Mouse (Mus musculus) forebrain, embryonic 16.5 days (tissue): ENCODE data around the gene Usp42. TPM values are rescaled to one million over a fixed set of nuclear protein-coding genes. Genes with fewer than 3 reads are reported as not detected.

Experiments
- ATAC-seq: fragments of 200-750 bp; cut with Nextera tagmentation; 2 replicates; pipeline ENCODE4 v1.8.0; 2017; ENCODE audit warnings: mild to moderate bottlenecking, moderate library complexity
- H3K27ac ChIP-seq: fragments of 300-500 bp; sonication (generic); 2 replicates; pipeline ENCODE4 v1.5.1; 2014; ENCODE audit warnings: low read length, control low read depth
- H3K27me3 ChIP-seq: fragments of 300-500 bp; sonication (generic); replicated peaks from 2 replicates; pipeline ENCODE4 v1.6.1; 2014; ENCODE audit warnings: low read length; ENCODE audit not compliant: control insufficient read depth, insufficient read depth
- H3K36me3 ChIP-seq: fragments of 300-500 bp; sonication (generic); 2 replicates; pipeline ENCODE4 v1.6.1; 2014; ENCODE audit not compliant: control insufficient read depth, insufficient read depth
- H3K4me1 ChIP-seq: fragments of 300-500 bp; sonication (generic); replicated peaks from 2 replicates; pipeline ENCODE4 v1.6.1; 2014; ENCODE audit warnings: low read length; ENCODE audit not compliant: control insufficient read depth, insufficient read depth
- H3K4me2 ChIP-seq: fragments of 300-500 bp; sonication (generic); 2 replicates; pipeline ENCODE4 v1.6.1; 2014; ENCODE audit warnings: mild to moderate bottlenecking, low read length, control low read depth
- H3K4me3 ChIP-seq: fragments of 300-500 bp; sonication (generic); replicated peaks from 2 replicates; pipeline ENCODE4 v1.5.1; 2014; ENCODE audit warnings: mild to moderate bottlenecking, low read length, control low read depth
- H3K9ac ChIP-seq: fragments of 300-500 bp; sonication (generic); replicated peaks from 2 replicates; pipeline ENCODE4 v1.6.1; 2014; ENCODE audit warnings: low read depth, low read length, control low read depth
- H3K9me3 ChIP-seq: fragments of 300-500 bp; sonication (generic); 2 replicates; pipeline ENCODE4 v1.6.1; 2016; ENCODE audit warnings: low read length; ENCODE audit not compliant: control insufficient read depth
- WGBS: fragments of 180-500 bp; shearing (Covaris S2); extraction: QIAGEN DNeasy Blood & Tissue Kit; methylation state at CpG from one replicate; pipeline ENCODE4 v1.1.7; 2014; 5-methylcytosine and 5-hydroxymethylcytosine counted together
- polyA plus RNA-seq: library from polyadenylated mRNA; unstranded; fragments of >200 nt; fragmentation: Nextera tagmentation; extraction: Ambion mirVana; gene quantifications from 2 replicates; pipeline ENCODE4 v1.2.1, GENCODE M21; 2015

Usp42 gene
- polyA plus RNA-seq, 1 experiment from 2014 or later, result 28.5 TPM

GRCm38 (mm10) chr5:143678634-143679271, 53.3 kb downstream of the Usp42 start:
- no peak overlapping the region for H3K27ac ChIP-seq
- no peaks in the 10 kb centered on the region for H3K9me3 ChIP-seq
- H3K4me1 ChIP-seq, result no peaks in the 10 kb centered on the region
- no peak overlapping the region for H3K4me3 ChIP-seq
- WGBS, result 86% methylated on average over 6 of the region's 6 CpGs
- no peaks in the 10 kb centered on the region for H3K27me3 ChIP-seq
- H3K9ac ChIP-seq, result no peak overlapping the region
- no peak for ATAC-seq
- H3K4me2 ChIP-seq, result no peak overlapping the region
- no peaks in the 10 kb centered on the region for H3K36me3 ChIP-seq

- no peak overlapping the region for H3K27ac ChIP-seq
- 77% methylated on average over 4 of the region's 4 CpGs for WGBS
- no peak for ATAC-seq
- no peaks in the 10 kb centered on the region for H3K9me3 ChIP-seq
- H3K4me2 ChIP-seq, result no peak overlapping the region
- H3K9ac ChIP-seq, result no peak overlapping the region
- H3K36me3 ChIP-seq, result no peaks in the 10 kb centered on the region
- no peak overlapping the region for H3K4me3 ChIP-seq
- H3K27me3 ChIP-seq, result no peaks in the 10 kb centered on the region
- no peaks in the 10 kb centered on the region for H3K4me1 ChIP-seq
Measured at GRCm38 (mm10) chr5:143677363-143677762, 54.7 kb downstream of the Usp42 start.

DNA sequence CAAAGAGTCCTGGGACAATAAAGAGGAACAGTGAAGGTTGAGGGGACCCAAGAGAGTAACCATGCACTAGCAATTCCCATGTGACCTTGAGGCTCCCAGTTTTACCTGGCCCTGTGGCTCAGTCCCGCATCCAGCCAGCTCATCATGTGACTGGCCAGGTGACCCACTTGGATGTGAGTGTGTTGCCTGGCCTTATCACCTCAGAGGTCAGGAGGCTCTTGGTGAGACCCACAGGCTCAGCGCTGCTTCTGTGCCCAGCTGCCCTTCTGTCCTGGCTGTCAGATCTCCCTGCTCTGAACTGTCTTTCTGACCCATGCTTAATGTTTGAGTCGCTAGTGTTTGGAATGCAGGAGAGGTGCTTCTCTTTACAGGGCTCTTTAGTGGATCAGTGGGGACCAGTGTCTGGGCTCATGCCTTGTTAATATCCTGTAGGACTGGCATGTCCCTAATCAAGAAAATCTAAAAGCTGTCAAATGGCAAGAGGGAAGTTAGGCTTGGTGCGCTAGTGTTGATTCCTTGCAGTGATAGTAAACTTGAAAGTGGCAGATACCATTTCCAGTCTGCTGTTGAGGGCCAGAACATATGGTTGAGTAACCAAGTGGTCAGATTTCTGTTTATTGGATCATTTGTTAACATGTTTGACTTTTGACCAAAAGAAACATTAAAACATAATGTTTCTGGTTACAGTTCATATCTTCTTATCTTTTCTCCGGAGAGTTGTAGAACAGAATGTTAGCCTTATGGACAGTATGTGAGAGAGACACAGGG, 55.7 kb downstream of the Usp42 start:
- Histone ChIP-seq H3K4me2 (no peak overlapping the region), H3K9ac (no peak overlapping the region), H3K27me3 (no peaks in the 10 kb centered on the region), H3K9me3 (no peaks in the 10 kb centered on the region), H3K36me3 (no peaks in the 10 kb centered on the region), H3K4me3 (no peak overlapping the region), H3K4me1 (no peaks in the 10 kb centered on the region), H3K27ac (no peak overlapping the region)
- 86% methylated on average over 5 of the region's 5 CpGs for WGBS
- ATAC-seq, result no peak

- no peaks in the 10 kb centered on the region for H3K4me1 ChIP-seq
- H3K4me2 ChIP-seq, result no peak overlapping the region
- no peak for ATAC-seq
- H3K9me3 ChIP-seq, result no peaks in the 10 kb centered on the region
- no peak overlapping the region for H3K9ac ChIP-seq
- H3K36me3 ChIP-seq, result no peaks in the 10 kb centered on the region
- H3K27ac ChIP-seq, result no peak overlapping the region
- H3K4me3 ChIP-seq, result no peak overlapping the region
- WGBS, result 81% methylated on average over 5 of the region's 5 CpGs
- no peaks in the 10 kb centered on the region for H3K27me3 ChIP-seq
Measured at GRCm38 (mm10) chr5:143674576-143674975, 57.5 kb downstream of the Usp42 start.

DNA sequence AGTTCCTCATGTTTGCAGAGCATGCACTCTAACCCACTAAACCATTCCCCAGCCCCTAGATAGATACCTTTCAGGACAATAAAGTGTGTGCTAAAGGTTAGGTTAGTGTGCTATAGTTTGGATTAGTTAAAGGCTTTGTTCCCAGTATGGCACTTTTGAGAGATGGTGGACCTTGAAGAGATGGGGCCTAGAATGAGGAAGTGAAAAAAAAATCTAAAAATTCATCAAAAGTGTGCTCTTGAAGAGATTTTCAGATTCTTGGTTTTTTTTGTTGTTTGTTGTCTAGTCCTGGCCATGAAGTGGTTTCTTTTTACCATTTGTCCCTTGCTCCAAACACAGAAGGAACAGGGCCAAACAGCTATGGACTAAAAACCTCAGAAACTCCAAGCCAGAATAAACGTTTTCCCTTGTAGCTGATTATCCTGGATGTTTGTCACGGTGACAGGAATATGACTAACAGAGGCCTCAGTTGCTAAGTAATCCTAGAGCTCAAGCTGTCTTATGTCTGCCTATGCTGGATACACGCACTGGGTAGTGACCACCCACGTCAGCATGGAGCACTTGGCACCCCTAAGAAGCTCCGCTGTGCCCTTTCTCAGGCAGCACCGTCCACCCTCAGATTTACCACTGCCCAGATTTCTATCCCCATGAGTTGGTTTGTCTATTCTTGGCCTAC, 61.2 kb downstream of the Usp42 start:
- H3K4me2 ChIP-seq, result no peak overlapping the region
- ATAC-seq, result no peak
- H3K27ac ChIP-seq, result no peak overlapping the region
- H3K9ac ChIP-seq, result no peak overlapping the region
- H3K36me3 ChIP-seq, result no peaks in the 10 kb centered on the region
- H3K4me1 ChIP-seq, result no peaks in the 10 kb centered on the region
- H3K9me3 ChIP-seq, result no peaks in the 10 kb centered on the region
- H3K27me3 ChIP-seq, result no peaks in the 10 kb centered on the region
- no peak overlapping the region for H3K4me3 ChIP-seq
- 82% methylated on average over 6 of the region's 6 CpGs for WGBS

- ATAC-seq, result no peak
- no peaks in the 10 kb centered on the region for H3K9me3 ChIP-seq
- no peak overlapping the region for H3K4me3 ChIP-seq
- no peaks in the 10 kb centered on the region for H3K36me3 ChIP-seq
- H3K4me1 ChIP-seq, result no peaks in the 10 kb centered on the region
- H3K4me2 ChIP-seq, result no peak overlapping the region
- 62% methylated on average over 2 of the region's 2 CpGs for WGBS
- H3K27ac ChIP-seq, result no peak overlapping the region
- no peak overlapping the region for H3K9ac ChIP-seq
- no peaks in the 10 kb centered on the region for H3K27me3 ChIP-seq
Measured at GRCm38 (mm10) chr5:143669839-143670238, 62.2 kb downstream of the Usp42 start.

- H3K36me3 ChIP-seq, result no peaks in the 10 kb centered on the region
- no peak overlapping the region for H3K9ac ChIP-seq
- 45% methylated on average over 2 of the region's 2 CpGs for WGBS
- no peaks in the 10 kb centered on the region for H3K27me3 ChIP-seq
- no peaks in the 10 kb centered on the region for H3K4me1 ChIP-seq
- no peak overlapping the region for H3K4me3 ChIP-seq
- H3K9me3 ChIP-seq, result no peaks in the 10 kb centered on the region
- H3K4me2 ChIP-seq, result no peak overlapping the region
- no peak overlapping the region for H3K27ac ChIP-seq
- ATAC-seq, result no peak
Measured at GRCm38 (mm10) chr5:143669393-143669792, 62.7 kb downstream of the Usp42 start.

DNA sequence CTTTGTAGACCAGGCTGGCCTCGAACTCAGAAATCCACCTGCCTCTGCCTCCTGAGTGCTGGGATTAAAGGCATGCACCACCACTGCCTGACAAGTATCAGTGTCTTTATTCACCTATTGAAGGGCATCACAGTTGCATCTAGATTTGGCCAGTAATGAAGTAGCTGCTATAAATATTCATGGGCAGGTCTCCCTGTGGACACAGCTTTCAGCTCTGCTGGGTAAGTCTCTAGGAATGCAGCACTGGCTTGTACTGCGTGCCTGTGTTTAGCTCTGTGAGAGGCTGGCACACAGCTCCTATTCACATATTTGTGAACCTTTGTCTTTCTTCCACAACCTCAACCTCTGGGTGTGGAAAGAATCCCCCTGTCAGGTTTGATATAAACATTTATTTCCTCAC, 63.2 kb downstream of the Usp42 start:
- H3K27ac ChIP-seq, result no peak overlapping the region

DNA sequence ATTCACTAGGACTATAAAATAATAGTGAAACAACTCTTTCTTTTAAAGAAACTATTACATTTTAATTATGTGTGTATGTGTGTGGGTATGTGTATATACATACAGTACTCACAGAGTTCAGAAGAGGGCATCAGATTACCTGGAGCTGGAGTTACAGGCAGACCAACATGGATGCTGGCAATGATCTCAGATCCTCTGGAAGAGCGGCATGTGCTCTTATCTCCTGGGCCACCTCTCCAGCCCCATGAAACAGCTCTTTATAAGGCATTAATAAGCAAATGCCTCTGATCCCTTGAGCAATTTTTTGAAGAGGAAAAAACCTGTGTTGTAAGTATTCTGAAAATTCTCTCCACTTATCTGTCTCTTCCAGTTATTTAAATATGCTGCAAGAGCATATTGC, 66.1 kb downstream of the Usp42 start:
- ATAC-seq, result no peak
- H3K4me2 ChIP-seq, result no peak overlapping the region

More for the DNA sequence above, 63.2 kb downstream of the Usp42 start:
- no peaks in the 10 kb centered on the region for H3K4me1 ChIP-seq
- no peak overlapping the region for H3K4me3 ChIP-seq
- H3K9me3 ChIP-seq, result no peaks in the 10 kb centered on the region
- 59% methylated on average over 2 of the region's 2 CpGs for WGBS
- no peak; the same call in 1 of the 2 replicates for ATAC-seq
- no peak overlapping the region for H3K9ac ChIP-seq
- no peaks in the 10 kb centered on the region for H3K36me3 ChIP-seq
- H3K4me2 ChIP-seq, result no peak overlapping the region
- no peaks in the 10 kb centered on the region for H3K27me3 ChIP-seq

More for the DNA sequence above, 66.1 kb downstream of the Usp42 start:
- no peaks in the 10 kb centered on the region for H3K27me3 ChIP-seq
- no peaks in the 10 kb centered on the region for H3K4me1 ChIP-seq
- no peaks in the 10 kb centered on the region for H3K36me3 ChIP-seq
- no peak overlapping the region for H3K9ac ChIP-seq
- no peaks in the 10 kb centered on the region for H3K9me3 ChIP-seq
- H3K4me3 ChIP-seq, result no peak overlapping the region
- 93% methylated on average over 1 of the region's 1 CpGs for WGBS
- H3K27ac ChIP-seq, result no peak overlapping the region
